Mouse (Mus musculus): ENCODE measurements at regions not wholly inside any gene's neighbourhood (a gene's known extent, or its start where the extent isn't known, plus 50 kb on each side); places are given as distances from the start of the nearest gene placed in this dataset.
"Not testable (repeated sequence)": the region's sequence is repeated elsewhere in the genome, so short reads cannot be mapped to it uniquely, and the experiment has no call there.

- DNase-seq: not testable (repeated sequence)
Observed at GRCm38 (mm10) chr13:68298862-68299261, 283.1 kb downstream of the Mtrr start.

GRCm38 (mm10) chr13:68258285-68258684, 323.7 kb downstream of the Mtrr start:
- peak; percentile 44 to 78 for DNase-seq

All from adrenal gland, postnatal 36 days (tissue).